Mouse (Mus musculus): Measurements from ENCODE around the gene Slc4a2.
A peak's percentile ranks its signal among the peaks of the same experiment; 100 is the strongest.

Gene Slc4a2

GRCm38 (mm10) chr5:24423129-24424003 lies at the start of gene Slc4a2, which contains the start of gene Cdk5:
Slc4a2 (plus strand) TSS chr5:24423837.
Cdk5 (minus strand) TSS chr5:24423530.
- peak; percentile 98 to 100 for DNase-seq (ENCODE audit: low spot score in 2 of 2)

- DNase-seq (ENCODE audit: low spot score in 2 of 2) = no peak
These were observed 49.4 kb upstream of the Slc4a2 start for GRCm38 (mm10) chr5:24374216-24374615.

- DNase-seq (ENCODE audit: low spot score in 2 of 2) = no peak
These were observed 48.8 kb upstream of the Slc4a2 start for GRCm38 (mm10) chr5:24374666-24375328.

- no peak for DNase-seq (ENCODE audit: low spot score in 2 of 2)
These were observed 44.9 kb upstream of the Slc4a2 start for GRCm38 (mm10) chr5:24378700-24379099.

GRCm38 (mm10) chr5:24379501-24379900 lies 44.1 kb upstream of the Slc4a2 start:
- no peak for DNase-seq (ENCODE audit: low spot score in 2 of 2)

- no peak for DNase-seq (ENCODE audit: low spot score in 2 of 2)
These were observed 43.1 kb upstream of the Slc4a2 start for GRCm38 (mm10) chr5:24380499-24380898.

GRCm38 (mm10) chr5:24381486-24381885 lies 42.2 kb upstream of the Slc4a2 start:
- DNase-seq (ENCODE audit: low spot score in 2 of 2) = no peak

GRCm38 (mm10) chr5:24381988-24382387 lies 41.6 kb upstream of the Slc4a2 start:
- DNase-seq (ENCODE audit: low spot score in 2 of 2) = no peak

GRCm38 (mm10) chr5:24383026-24383859 lies 40.4 kb upstream of the Slc4a2 start:
- peak; percentile 86 to 87 for DNase-seq (ENCODE audit: low spot score in 2 of 2)

GRCm38 (mm10) chr5:24384407-24384806 lies 39.2 kb upstream of the Slc4a2 start:
- DNase-seq (ENCODE audit: low spot score in 2 of 2) = no peak

- DNase-seq (ENCODE audit: low spot score in 2 of 2) = no peak
These were observed 38.3 kb upstream of the Slc4a2 start for GRCm38 (mm10) chr5:24385374-24385773.

GRCm38 (mm10) chr5:24385887-24386550 lies 37.6 kb upstream of the Slc4a2 start:
- no peak for DNase-seq (ENCODE audit: low spot score in 2 of 2)

- peak; percentile 60 to 61 for DNase-seq (ENCODE audit: low spot score in 2 of 2)
These were observed 36.1 kb upstream of the Slc4a2 start for GRCm38 (mm10) chr5:24387264-24388241.

GRCm38 (mm10) chr5:24388246-24388915 lies 35.3 kb upstream of the Slc4a2 start:
- DNase-seq (ENCODE audit: low spot score in 2 of 2) = no peak

GRCm38 (mm10) chr5:24389011-24389657 lies 34.5 kb upstream of the Slc4a2 start:
- DNase-seq (ENCODE audit: low spot score in 2 of 2) = no peak

- DNase-seq (ENCODE audit: low spot score in 2 of 2) = no peak
These were observed 34.0 kb upstream of the Slc4a2 start for GRCm38 (mm10) chr5:24389658-24390020.

GRCm38 (mm10) chr5:24391864-24392263 lies 31.8 kb upstream of the Slc4a2 start, which contains the start of gene Atg9b:
Atg9b (minus strand) TSS chr5:24392143.
- no peak for DNase-seq (ENCODE audit: low spot score in 2 of 2)

GRCm38 (mm10) chr5:24392724-24393123 lies 30.9 kb upstream of the Slc4a2 start:
- no peak for DNase-seq (ENCODE audit: low spot score in 2 of 2)

GRCm38 (mm10) chr5:24393392-24393997 lies 30.1 kb upstream of the Slc4a2 start, which contains the start of gene Abcb8:
Abcb8 (plus strand) TSS chr5:24393663.
- peak; percentile 72 to 76 for DNase-seq (ENCODE audit: low spot score in 2 of 2)

Data from frontal cortex, postnatal 14 days (tissue).